Mouse (Mus musculus) monocyte, adult 5-6 weeks (primary cell): ENCODE measurements around the gene Pigm. TPM values are rescaled to one million over a fixed set of nuclear protein-coding genes. Genes with fewer than 3 reads are reported as not detected.

Experiments used
- ATAC-seq: fragments of 153-309, 156-312 bp; replicated peaks from 2 replicates; pipeline ENCODE4 v1.8.0; 2017; ENCODE audit warnings: mild to moderate bottlenecking; ENCODE audit not compliant: low TSS enrichment, insufficient number of reproducible peaks, severe bottlenecking, poor library complexity, low FRiP score
- total RNA-seq: library from RNA; stranded (forward); fragments of 200-1000, 200-491, 200-594 nt; gene quantifications from 3 replicates; pipeline ENCODE4 v1.2.3, GENCODE M21; 2017

The Pigm gene
- total RNA-seq, 1 experiment from 2014 or later: 17.5 TPM

GRCm38 (mm10) chr1:172406077-172406706 is 29.8 kb downstream of the Pigm start:
- ATAC-seq: no peak

- no peak; the same call in 1 of the 2 replicates for ATAC-seq
Observed at GRCm38 (mm10) chr1:172408996-172409395, 32.6 kb downstream of the Pigm start.

- no peak for ATAC-seq
Observed at GRCm38 (mm10) chr1:172409431-172409830, 33.1 kb downstream of the Pigm start.

- 0 out of 2 replicates have a peak, but pooled peaks have one; percentile 42 for ATAC-seq
Observed at GRCm38 (mm10) chr1:172410806-172411205, 34.5 kb downstream of the Pigm start.

- no peak; the same call in 1 of the 2 replicates for ATAC-seq
Observed at GRCm38 (mm10) chr1:172412204-172412603, 35.9 kb downstream of the Pigm start.

GRCm38 (mm10) chr1:172413491-172414230 is 37.3 kb downstream of the Pigm start:
- no peak for ATAC-seq

GRCm38 (mm10) chr1:172414231-172414585 is 37.9 kb downstream of the Pigm start:
- no peak for ATAC-seq

- no peak for ATAC-seq
Observed at GRCm38 (mm10) chr1:172415061-172415460, 38.7 kb downstream of the Pigm start.

- ATAC-seq: no peak
Observed at GRCm38 (mm10) chr1:172418173-172418572, 41.8 kb downstream of the Pigm start.

- ATAC-seq: no peak
Observed at GRCm38 (mm10) chr1:172418642-172419041, 42.3 kb downstream of the Pigm start.

- no peak for ATAC-seq
Observed at GRCm38 (mm10) chr1:172420181-172420580, 43.8 kb downstream of the Pigm start.

GRCm38 (mm10) chr1:172423393-172423792 is 47.0 kb downstream of the Pigm start:
- 0 out of 2 replicates have a peak, but pooled peaks have one; percentile 50 for ATAC-seq

- no peak for ATAC-seq
Observed at GRCm38 (mm10) chr1:172426419-172426818, 50.1 kb downstream of the Pigm start.

GRCm38 (mm10) chr1:172427841-172428240 is 51.5 kb downstream of the Pigm start:
- ATAC-seq: no peak

GRCm38 (mm10) chr1:172428614-172429013 is 52.3 kb downstream of the Pigm start:
- ATAC-seq: no peak

GRCm38 (mm10) chr1:172430731-172431220 is 54.4 kb downstream of the Pigm start:
- ATAC-seq: no peak

GRCm38 (mm10) chr1:172431836-172432586 is 55.7 kb downstream of the Pigm start:
- ATAC-seq: no peak

GRCm38 (mm10) chr1:172432587-172432955 is 56.2 kb downstream of the Pigm start:
- ATAC-seq: no peak

GRCm38 (mm10) chr1:172433012-172433850 is 56.9 kb downstream of the Pigm start:
- no peak for ATAC-seq
